ENCODE assay signal across 7 mouse cellular contexts in genomic region chr7:19344237-19344847, GRCm38 (mm10). TPM values are rescaled to one million over a fixed set of nuclear protein-coding genes. Genes with fewer than 3 reads are reported as not detected.
DNase-seq lines count a peak whose midpoint lies in the region; ATAC-seq and TF ChIP-seq lines count a peak whose summit lies in the region.

Gene Ercc1 (plus strand): TSS chr7:19344778.

- no peaks in the 10 kb centered on the region for H3K9me3 ChIP-seq in intestine, embryonic 16.5 days (ENCODE audit: control insufficient read depth, low read length)
- H3K9me3 ChIP-seq in midbrain, embryonic 10.5 days (replicated peaks) = no peaks in the 10 kb centered on the region

- TF ChIP-seq CTCF in spleen, adult 2 months (IDR thresholded peaks at IDR 0.05; ENCODE audit: extremely low read depth, insufficient read depth, insufficient read length, insufficient replicate concordance) = no peak

- peak within 1 kb of the TSS; percentile 92 for H3K4me3 ChIP-seq in spleen, adult 2 months (ENCODE audit: extremely low read depth, insufficient read depth, insufficient read length)
- H3K4me3 ChIP-seq in intestine, embryonic 16.5 days (ENCODE audit: low read length) = peak within 1 kb of the TSS; percentile 87
- H3K4me3 ChIP-seq in midbrain, embryonic 10.5 days = peak within 1 kb of the TSS; percentile 70

- H3K27me3 ChIP-seq in spleen, adult 2 months (ENCODE audit: control insufficient read depth, insufficient read depth, low read length) = peaks cover 9% of the 10 kb centered on the region
- H3K27me3 ChIP-seq in intestine, embryonic 16.5 days (replicated peaks; ENCODE audit: control insufficient read depth, insufficient read depth, low read length) = no peaks in the 10 kb centered on the region
- H3K27me3 ChIP-seq in midbrain, embryonic 10.5 days (ENCODE audit: low read depth, poor library complexity, severe bottlenecking) = peaks cover 19% of the 10 kb centered on the region

- 10% methylated on average over 12 of the region's 12 CpGs for WGBS in spleen, adult 2 months
- WGBS in intestine, embryonic 16.5 days = 20% methylated on average over 12 of the region's 12 CpGs
- WGBS in midbrain, embryonic 10.5 days = 30% methylated on average over 12 of the region's 12 CpGs

- ATAC-seq in granulocyte monocyte progenitor cell, adult 5-6 weeks (replicated peaks; ENCODE audit: poor library complexity, severe bottlenecking) = no peak
- ATAC-seq in intestine, embryonic 16.5 days = peak; percentile 5; the same call in 1 of the 2 replicates

- peaks cover 5% of the 10 kb centered on the region for H3K36me3 ChIP-seq in spleen, adult 2 months (ENCODE audit: control insufficient read depth, insufficient read depth, low read length)
- 0 out of 2 replicates have a peak, but pooled peaks cover 5% of the 10 kb centered on the region for H3K36me3 ChIP-seq in intestine, embryonic 16.5 days (ENCODE audit: control insufficient read depth, insufficient read depth, low read length)
- peaks cover 18% of the 10 kb centered on the region for H3K36me3 ChIP-seq in midbrain, embryonic 10.5 days

- H3K4me2 ChIP-seq in intestine, embryonic 16.5 days (ENCODE audit: low read depth, low read length) = peak within 1 kb of the TSS; percentile 95

- H3K4me1 ChIP-seq in spleen, adult 2 months (ENCODE audit: control insufficient read depth, insufficient read depth, insufficient read length) = peaks cover 13% of the 10 kb centered on the region
- peaks cover 30% of the 10 kb centered on the region for H3K4me1 ChIP-seq in intestine, embryonic 16.5 days (ENCODE audit: control insufficient read depth, insufficient read depth, low read length)
- peaks cover 43% of the 10 kb centered on the region for H3K4me1 ChIP-seq in midbrain, embryonic 10.5 days

- TF ChIP-seq POLR2A in spleen, adult 2 months (IDR thresholded peaks at IDR 0.05; ENCODE audit: low read depth, low read length) = no peak

- H3K9ac ChIP-seq in intestine, embryonic 16.5 days (ENCODE audit: low read depth, low read length) = peak within 1 kb of the TSS; percentile 81

- H3K27ac ChIP-seq in spleen, adult 2 months (ENCODE audit: insufficient read depth, low read length) = peak within 1 kb of the TSS; percentile 94
- peak within 1 kb of the TSS; percentile 89 for H3K27ac ChIP-seq in intestine, embryonic 16.5 days (ENCODE audit: low read length)
- peak within 1 kb of the TSS; percentile 91 for H3K27ac ChIP-seq in midbrain, embryonic 10.5 days (replicated peaks)

- DNase-seq in spleen, adult 2 months (ENCODE audit: low read depth in 1 of 2, low spot score in 2 of 2) = no peak
- no peak for DNase-seq in spleen, postnatal 4 days (ENCODE audit: low spot score in 2 of 2)
- DNase-seq in cerebellum, adult 9-11 months = peak; percentile 66
- no peak for DNase-seq in midbrain, embryonic 10.5 days (ENCODE audit: low spot score)
- no peak for DNase-seq in embryo, embryonic 10 days (ENCODE audit: low spot score)

RNA-seq across cellular contexts. Expression of gene Ercc1, which starts in this region (rescaled TPM):
- polyA plus RNA-seq in spleen, adult 2 months (2012; rRNA removed) = 28.2 and 29.9 TPM in 2 replicates
- 12.4 and 42.8 TPM in 2 replicates for total RNA-seq in granulocyte monocyte progenitor cell, adult 5-6 weeks (2014; fragmentation: Nextera tagmentation)
- total RNA-seq in granulocyte monocyte progenitor cell, adult 5-6 weeks (2017) = 29.4 and 34.9 TPM in 2 replicates
- 45.8 and 51.3 TPM in 2 replicates for polyA plus RNA-seq in intestine, embryonic 16.5 days (2015; fragmentation: Nextera tagmentation; extraction: Ambion mirVana)
- polyA plus RNA-seq in midbrain, embryonic 10.5 days (2016; fragmentation: Nextera tagmentation; extraction: Ambion mirVana) = 117 and 118 TPM in 2 replicates
